Mouse (Mus musculus): ENCODE results near the gene Paqr9. TPM values are rescaled to one million over a fixed set of nuclear protein-coding genes. Genes with fewer than 3 reads are reported as not detected.
A peak's percentile ranks its signal among the peaks of the same experiment; 100 is the strongest.
"Not testable (repeated sequence)": the region's sequence is repeated elsewhere in the genome, so short reads cannot be mapped to it uniquely, and the experiment has no call there.

The Paqr9 gene
- 0.47 and 0.58 TPM in 2 replicates for polyA plus RNA-seq (2015; fragmentation: Nextera tagmentation; extraction: Ambion mirVana)

GRCm38 (mm10) chr9:95559059-95559935 lies at the start of gene Paqr9:
Gene Paqr9, plus strand, starts transcription at chr9:95559657.
- Histone ChIP-seq H3K27ac (ENCODE audit: low read length) (no peak within 1 kb of the TSS), H3K9me3 (replicated peaks; ENCODE audit: control insufficient read depth, low read length) (no peaks in the 10 kb centered on the region), H3K4me2 (ENCODE audit: low read depth, low read length) (peak within 1 kb of the TSS; percentile 78), H3K4me1 (ENCODE audit: control insufficient read depth, insufficient read depth, low read length) (peaks cover 14% of the 10 kb centered on the region), H3K9ac (ENCODE audit: low read length) (peak within 1 kb of the TSS; percentile 72), H3K4me3 (ENCODE audit: low read length) (peak within 1 kb of the TSS; percentile 76), H3K36me3 (ENCODE audit: control insufficient read depth, insufficient read depth) (no peaks in the 10 kb centered on the region), H3K27me3 (ENCODE audit: control insufficient read depth, insufficient read depth, low read length) (peaks cover 60% of the 10 kb centered on the region)
- ATAC-seq (replicated peaks; ENCODE audit: extremely low read depth, insufficient read depth, low FRiP score): peak; percentile 9; the same call in 1 of the 2 replicates
- under 1% methylated on average over 68 of the region's 118 CpGs for WGBS

DNA sequence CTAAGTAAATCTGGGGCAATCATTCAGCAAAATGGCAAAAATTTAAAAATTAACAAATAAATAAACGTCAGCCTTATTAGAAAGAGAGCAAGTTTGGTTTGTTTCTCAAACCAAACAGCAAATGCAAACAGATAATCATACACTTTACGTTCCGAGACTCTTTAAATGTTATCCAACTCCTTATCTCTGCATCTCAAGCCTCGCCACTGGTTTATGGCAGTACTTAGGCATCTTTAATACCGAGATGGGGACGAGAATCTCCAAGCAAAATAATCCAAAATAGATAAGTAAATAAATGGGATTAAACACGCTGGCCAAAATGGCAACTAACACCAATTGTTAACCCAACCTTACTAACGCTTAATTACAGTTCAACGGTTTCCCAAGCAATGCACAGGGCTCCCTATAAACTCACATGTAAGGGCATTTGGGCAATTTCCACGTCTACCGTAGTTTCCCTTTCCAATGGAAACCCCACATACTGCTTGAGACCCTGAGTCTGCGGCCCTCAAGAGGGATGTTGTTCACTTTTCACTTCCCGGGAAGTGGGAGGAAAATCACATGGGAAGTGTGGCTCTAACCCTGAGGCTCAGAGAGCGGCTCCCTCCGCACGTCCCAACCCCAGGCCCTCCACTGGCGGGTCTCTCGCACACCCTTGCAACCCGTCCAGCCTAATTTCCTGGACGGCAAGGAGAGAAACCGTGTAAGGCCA lies 48.6 kb upstream of the Paqr9 start:
- peaks cover 13% of the 10 kb centered on the region for H3K4me1 ChIP-seq (ENCODE audit: control insufficient read depth, insufficient read depth, low read length)
- H3K4me3 ChIP-seq (ENCODE audit: low read length): peak overlapping the region; percentile 98
- peak overlapping the region; percentile 96 for H3K27ac ChIP-seq (ENCODE audit: low read length)
- no peaks in the 10 kb centered on the region for H3K27me3 ChIP-seq (ENCODE audit: control insufficient read depth, insufficient read depth, low read length)
- H3K36me3 ChIP-seq (ENCODE audit: control insufficient read depth, insufficient read depth): no peaks in the 10 kb centered on the region
- WGBS: 3% methylated on average over 21 of the region's 21 CpGs
- no peaks in the 10 kb centered on the region for H3K9me3 ChIP-seq (replicated peaks; ENCODE audit: control insufficient read depth, low read length)
- peak overlapping the region; percentile 94 for H3K9ac ChIP-seq (ENCODE audit: low read length)
- no peak for ATAC-seq (replicated peaks; ENCODE audit: extremely low read depth, insufficient read depth, low FRiP score)
- peak overlapping the region; percentile 82 for H3K4me2 ChIP-seq (ENCODE audit: low read depth, low read length)

- under 1% methylated on average over 74 of the region's 74 CpGs for WGBS
- no peaks in the 10 kb centered on the region for H3K9me3 ChIP-seq (replicated peaks; ENCODE audit: control insufficient read depth, low read length)
- H3K36me3 ChIP-seq (ENCODE audit: control insufficient read depth, insufficient read depth): no peaks in the 10 kb centered on the region
- no peaks in the 10 kb centered on the region for H3K27me3 ChIP-seq (ENCODE audit: control insufficient read depth, insufficient read depth, low read length)
- peak within 1 kb of the TSS; percentile 96 for H3K27ac ChIP-seq (ENCODE audit: low read length)
- H3K4me3 ChIP-seq (ENCODE audit: low read length): peak within 1 kb of the TSS; percentile 98
- H3K4me2 ChIP-seq (ENCODE audit: low read depth, low read length): peak within 1 kb of the TSS; percentile 90
- peak within 1 kb of the TSS; percentile 94 for H3K9ac ChIP-seq (ENCODE audit: low read length)
- peak; percentile 92 for ATAC-seq (replicated peaks; ENCODE audit: extremely low read depth, insufficient read depth, low FRiP score)
- H3K4me1 ChIP-seq (ENCODE audit: control insufficient read depth, insufficient read depth, low read length): peaks cover 13% of the 10 kb centered on the region
Measured at GRCm38 (mm10) chr9:95511472-95512330, 47.8 kb upstream of the Paqr9 start, which contains the start of gene U2surp. Gene U2surp, minus strand, starts transcription at chr9:95511996.

- Histone ChIP-seq H3K9ac (ENCODE audit: low read length) (peak overlapping the region; percentile 74), H3K4me1 (ENCODE audit: control insufficient read depth, insufficient read depth, low read length) (peaks cover 13% of the 10 kb centered on the region)
- WGBS: 25% methylated on average over 15 of the region's 15 CpGs
Measured at GRCm38 (mm10) chr9:95512331-95513030, 47.0 kb upstream of the Paqr9 start.

DNA sequence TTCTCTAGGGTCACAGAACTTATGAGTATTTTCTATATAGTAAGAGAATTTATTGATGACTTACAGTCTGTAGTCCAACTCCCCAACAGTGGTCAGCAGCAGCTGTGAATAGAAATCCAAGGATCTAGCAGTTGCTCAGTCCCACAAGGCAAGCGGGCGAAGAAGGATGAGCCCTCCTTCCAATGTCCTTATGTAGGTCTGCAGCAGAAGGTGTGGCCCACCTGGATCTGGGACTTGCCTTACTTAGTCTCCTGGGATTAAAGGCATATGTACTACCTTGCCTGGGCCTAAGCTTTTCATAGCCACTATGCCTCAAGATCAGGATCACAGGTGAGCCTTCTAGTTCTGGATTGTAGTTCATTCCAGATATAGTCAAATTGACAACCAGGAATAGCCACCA lies 45.7 kb upstream of the Paqr9 start:
- no peak overlapping the region for H3K4me3 ChIP-seq (ENCODE audit: low read length)
- H3K4me1 ChIP-seq (ENCODE audit: control insufficient read depth, insufficient read depth, low read length): peaks cover 13% of the 10 kb centered on the region
- H3K4me2 ChIP-seq (ENCODE audit: low read depth, low read length): no peak overlapping the region
- H3K36me3 ChIP-seq (ENCODE audit: control insufficient read depth, insufficient read depth): no peaks in the 10 kb centered on the region
- H3K27me3 ChIP-seq (ENCODE audit: control insufficient read depth, insufficient read depth, low read length): no peaks in the 10 kb centered on the region
- no peak overlapping the region for H3K9ac ChIP-seq (ENCODE audit: low read length)
- H3K27ac ChIP-seq (ENCODE audit: low read length): no peak overlapping the region
- 90% methylated on average over 2 of the region's 2 CpGs for WGBS
- no peak for ATAC-seq (replicated peaks; ENCODE audit: extremely low read depth, insufficient read depth, low FRiP score)
- no peaks in the 10 kb centered on the region for H3K9me3 ChIP-seq (replicated peaks; ENCODE audit: control insufficient read depth, low read length)

More at GRCm38 (mm10) chr9:95512331-95513030, 47.0 kb upstream of the Paqr9 start:
- Histone ChIP-seq H3K36me3 (ENCODE audit: control insufficient read depth, insufficient read depth) (no peaks in the 10 kb centered on the region), H3K27ac (ENCODE audit: low read length) (peak overlapping the region; percentile 93), H3K27me3 (ENCODE audit: control insufficient read depth, insufficient read depth, low read length) (no peaks in the 10 kb centered on the region), H3K4me3 (ENCODE audit: low read length) (peak overlapping the region; percentile 98), H3K9me3 (replicated peaks; ENCODE audit: control insufficient read depth, low read length) (no peaks in the 10 kb centered on the region), H3K4me2 (ENCODE audit: low read depth, low read length) (peak overlapping the region; percentile 90)
- ATAC-seq (replicated peaks; ENCODE audit: extremely low read depth, insufficient read depth, low FRiP score): 0 out of 2 replicates have a peak, but pooled peaks have one; percentile 20

- peaks cover 13% of the 10 kb centered on the region for H3K4me1 ChIP-seq (ENCODE audit: control insufficient read depth, insufficient read depth, low read length)
- WGBS: 67% methylated on average over 3 of the region's 3 CpGs
- not testable (repeated sequence) for ATAC-seq (replicated peaks; ENCODE audit: extremely low read depth, insufficient read depth, low FRiP score)
Measured at GRCm38 (mm10) chr9:95514361-95514760, 45.1 kb upstream of the Paqr9 start.

GRCm38 (mm10) chr9:95520563-95520962 lies 38.9 kb upstream of the Paqr9 start:
- Histone ChIP-seq H3K27me3 (ENCODE audit: control insufficient read depth, insufficient read depth, low read length) (no peaks in the 10 kb centered on the region), H3K4me1 (ENCODE audit: control insufficient read depth, insufficient read depth, low read length) (no peaks in the 10 kb centered on the region), H3K9ac (ENCODE audit: low read length) (no peak overlapping the region), H3K36me3 (ENCODE audit: control insufficient read depth, insufficient read depth) (no peaks in the 10 kb centered on the region), H3K27ac (ENCODE audit: low read length) (no peak overlapping the region), H3K9me3 (replicated peaks; ENCODE audit: control insufficient read depth, low read length) (no peaks in the 10 kb centered on the region), H3K4me2 (ENCODE audit: low read depth, low read length) (no peak overlapping the region), H3K4me3 (ENCODE audit: low read length) (no peak overlapping the region)
- no peak for ATAC-seq (replicated peaks; ENCODE audit: extremely low read depth, insufficient read depth, low FRiP score)
- 71% methylated on average over 5 of the region's 5 CpGs for WGBS

More at GRCm38 (mm10) chr9:95514361-95514760, 45.1 kb upstream of the Paqr9 start:
- H3K36me3 ChIP-seq (ENCODE audit: control insufficient read depth, insufficient read depth); H3K9ac ChIP-seq (ENCODE audit: low read length); H3K27ac ChIP-seq (ENCODE audit: low read length); H3K9me3 ChIP-seq (replicated peaks; ENCODE audit: control insufficient read depth, low read length); H3K4me3 ChIP-seq (ENCODE audit: low read length); H3K27me3 ChIP-seq (ENCODE audit: control insufficient read depth, insufficient read depth, low read length); H3K4me2 ChIP-seq (ENCODE audit: low read depth, low read length): not testable (repeated sequence)

- 84% methylated on average over 8 of the region's 8 CpGs for WGBS
- H3K4me3 ChIP-seq (ENCODE audit: low read length): no peak overlapping the region
- H3K4me2 ChIP-seq (ENCODE audit: low read depth, low read length): no peak overlapping the region
- no peaks in the 10 kb centered on the region for H3K27me3 ChIP-seq (ENCODE audit: control insufficient read depth, insufficient read depth, low read length)
- H3K27ac ChIP-seq (ENCODE audit: low read length): no peak overlapping the region
- no peaks in the 10 kb centered on the region for H3K4me1 ChIP-seq (ENCODE audit: control insufficient read depth, insufficient read depth, low read length)
- H3K9me3 ChIP-seq (replicated peaks; ENCODE audit: control insufficient read depth, low read length): no peaks in the 10 kb centered on the region
- no peak overlapping the region for H3K9ac ChIP-seq (ENCODE audit: low read length)
- no peaks in the 10 kb centered on the region for H3K36me3 ChIP-seq (ENCODE audit: control insufficient read depth, insufficient read depth)
- no peak for ATAC-seq (replicated peaks; ENCODE audit: extremely low read depth, insufficient read depth, low FRiP score)
Measured at GRCm38 (mm10) chr9:95521031-95521430, 38.4 kb upstream of the Paqr9 start.
